Mouse (Mus musculus): ENCODE results near the gene Cirbp. TPM values are rescaled to one million over a fixed set of nuclear protein-coding genes. Genes with fewer than 3 reads are reported as not detected.

The Cirbp gene
- polyA plus RNA-seq, 1 experiment, result 105 TPM

DNA sequence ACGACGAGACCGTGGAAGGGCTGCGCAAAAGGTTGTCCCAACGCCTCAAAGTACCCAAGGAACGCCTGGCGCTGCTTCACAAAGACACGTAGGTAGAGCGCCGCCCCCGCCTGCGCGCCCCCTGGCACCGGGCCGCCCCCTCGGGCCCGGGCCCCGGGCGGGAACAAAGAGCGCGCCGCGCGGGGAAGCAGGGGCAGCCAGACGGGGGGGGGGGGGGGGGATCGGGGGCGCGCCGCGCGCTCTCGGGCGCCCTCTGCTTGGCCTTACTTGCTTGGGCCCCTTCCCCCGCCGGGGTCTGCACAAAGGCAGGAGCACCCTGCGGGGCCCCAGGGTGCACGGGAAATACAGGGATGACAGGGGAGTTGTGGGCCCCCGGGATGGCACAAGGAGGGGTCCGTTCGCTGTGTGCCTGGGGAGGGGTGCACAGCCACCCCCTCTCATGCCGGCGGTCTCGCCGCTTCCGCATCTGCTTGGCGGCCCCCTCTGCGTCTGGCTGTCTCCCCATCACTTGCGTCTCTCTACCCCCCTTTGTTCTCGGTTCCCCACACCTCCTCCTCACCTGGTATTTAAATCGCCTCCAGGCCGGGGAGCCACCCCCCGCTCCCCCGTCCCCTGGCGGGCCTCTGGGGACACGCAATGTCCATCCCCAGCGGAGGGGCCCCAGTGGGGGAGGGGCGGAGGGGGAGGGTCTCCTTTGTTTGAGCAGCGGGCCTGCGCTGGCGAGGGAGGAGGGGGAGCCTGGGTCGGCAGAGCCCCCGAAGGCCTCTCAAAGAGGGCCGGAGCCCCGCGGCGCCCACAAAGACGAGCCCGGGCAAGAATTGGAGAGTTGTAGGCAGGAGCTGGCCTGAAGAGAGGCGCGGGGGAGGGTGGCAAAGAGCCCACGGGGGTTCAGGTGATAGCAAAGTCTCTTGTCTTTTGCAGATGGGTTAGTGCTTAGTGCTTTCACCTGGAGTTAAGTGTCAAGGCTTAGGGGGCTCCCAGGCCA, 15.3 kb upstream of the Cirbp start:
- Histone ChIP-seq H3K36me3 (ENCODE audit: control insufficient read depth, insufficient read depth, low read length) (no peaks in the 10 kb centered on the region; the same call in 1 of the 2 replicates), H3K4me3 (ENCODE audit: control insufficient read depth, low read depth, low read length) (peak overlapping the region; percentile 90), H3K27me3 (ENCODE audit: control insufficient read depth, insufficient read depth, low read length) (no peaks in the 10 kb centered on the region), H3K4me1 (ENCODE audit: control insufficient read depth, insufficient read depth, low read length) (peaks cover 44% of the 10 kb centered on the region), H3K27ac (ENCODE audit: control insufficient read depth, insufficient read depth, low read depth, low read length) (peak overlapping the region; percentile 78)
- TF ChIP-seq CTCF (IDR thresholded peaks at IDR 0.05; ENCODE audit: control insufficient read depth, insufficient read depth, insufficient replicate concordance, low read depth, low read length) (no peak), POLR2A (IDR thresholded peaks at IDR 0.05; ENCODE audit: control insufficient read depth, low read depth, low read length) (no peak)

GRCm38 (mm10) chr10:80151211-80152034, 14.4 kb upstream of the Cirbp start:
- no peaks in the 10 kb centered on the region for H3K36me3 ChIP-seq (ENCODE audit: control insufficient read depth, insufficient read depth, low read length)
- no peak for TF ChIP-seq POLR2A (IDR thresholded peaks at IDR 0.05; ENCODE audit: control insufficient read depth, low read depth, low read length)
- no peak for TF ChIP-seq CTCF (IDR thresholded peaks at IDR 0.05; ENCODE audit: control insufficient read depth, insufficient read depth, insufficient replicate concordance, low read depth, low read length)
- peaks cover 39% of the 10 kb centered on the region for H3K4me1 ChIP-seq (ENCODE audit: control insufficient read depth, insufficient read depth, low read length)
- H3K4me3 ChIP-seq (ENCODE audit: control insufficient read depth, low read depth, low read length), result peak overlapping the region; percentile 90
- no peaks in the 10 kb centered on the region for H3K27me3 ChIP-seq (ENCODE audit: control insufficient read depth, insufficient read depth, low read length)
- peak overlapping the region; percentile 66 for H3K27ac ChIP-seq (ENCODE audit: control insufficient read depth, insufficient read depth, low read depth, low read length)

DNA sequence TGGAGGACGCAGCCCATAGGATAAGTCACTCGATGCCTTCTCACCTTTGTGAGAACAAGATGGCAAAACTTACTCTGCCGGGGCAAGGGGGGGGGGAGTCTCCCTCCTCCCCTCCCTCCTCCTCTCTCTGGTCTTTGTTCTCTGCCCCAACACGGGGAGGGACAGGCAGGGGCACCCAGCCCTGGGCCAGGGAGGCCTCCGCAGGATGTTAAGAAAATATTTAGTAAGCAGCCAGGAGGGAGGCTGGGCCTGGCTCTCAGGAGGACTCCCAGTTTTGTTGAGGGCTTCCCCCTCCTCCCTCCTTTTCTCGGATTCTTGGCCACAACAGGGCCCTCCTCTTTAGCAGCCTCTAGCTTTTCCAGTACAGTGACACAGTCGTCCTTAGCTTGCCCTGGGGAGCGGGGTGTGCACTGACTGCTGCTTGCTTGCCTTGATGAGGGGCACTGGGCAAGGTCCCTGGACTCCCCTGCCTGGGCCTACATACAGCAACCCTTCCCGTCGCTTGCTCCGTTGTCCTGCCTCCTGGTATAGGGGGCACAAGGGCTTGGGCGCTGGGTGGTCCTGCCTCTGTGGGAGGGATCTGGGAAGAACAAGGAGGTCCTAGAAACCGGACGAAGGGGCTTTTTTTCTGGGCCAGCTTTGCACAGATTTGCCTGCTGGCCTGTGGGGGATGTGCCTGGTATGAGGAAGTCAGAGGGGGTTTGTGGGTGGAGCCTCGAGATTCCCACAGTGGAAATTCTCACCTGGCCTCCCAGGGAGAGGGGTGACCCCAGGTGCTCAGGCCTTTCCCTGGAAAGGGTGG, 13.5 kb upstream of the Cirbp start:
- Histone ChIP-seq H3K4me3 (ENCODE audit: control insufficient read depth, low read depth, low read length) (peak overlapping the region; percentile 90), H3K36me3 (ENCODE audit: control insufficient read depth, insufficient read depth, low read length) (no peaks in the 10 kb centered on the region), H3K27me3 (ENCODE audit: control insufficient read depth, insufficient read depth, low read length) (no peaks in the 10 kb centered on the region), H3K4me1 (ENCODE audit: control insufficient read depth, insufficient read depth, low read length) (peaks cover 40% of the 10 kb centered on the region), H3K27ac (ENCODE audit: control insufficient read depth, insufficient read depth, low read depth, low read length) (peak overlapping the region; percentile 66)
- TF ChIP-seq POLR2A (IDR thresholded peaks at IDR 0.05; ENCODE audit: control insufficient read depth, low read depth, low read length) (no peak), CTCF (IDR thresholded peaks at IDR 0.05; ENCODE audit: control insufficient read depth, insufficient read depth, insufficient replicate concordance, low read depth, low read length) (no peak)

DNA sequence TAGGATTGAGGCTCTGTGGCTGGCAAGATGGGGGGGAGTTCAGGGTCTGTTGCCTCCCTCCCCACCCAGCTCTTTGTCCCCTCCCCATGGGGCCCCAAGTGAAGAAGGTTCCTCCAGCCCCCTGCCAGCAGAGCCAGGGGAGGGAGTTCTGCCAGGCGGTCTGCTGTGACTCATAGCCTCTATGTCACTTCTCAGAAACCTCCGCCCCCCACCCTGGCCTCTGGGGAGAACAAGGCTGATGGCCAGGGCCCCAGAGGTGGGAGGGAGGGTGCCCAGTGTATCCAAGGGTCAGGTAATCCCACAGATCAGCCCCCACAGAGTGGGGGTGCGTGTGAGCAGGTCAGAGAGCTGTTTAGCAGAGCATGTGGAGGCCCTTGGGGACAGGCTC, 12.9 kb upstream of the Cirbp start:
- no peak for TF ChIP-seq CTCF (IDR thresholded peaks at IDR 0.05; ENCODE audit: control insufficient read depth, insufficient read depth, insufficient replicate concordance, low read depth, low read length)
- TF ChIP-seq POLR2A (IDR thresholded peaks at IDR 0.05; ENCODE audit: control insufficient read depth, low read depth, low read length), result no peak
- no peaks in the 10 kb centered on the region for H3K36me3 ChIP-seq (ENCODE audit: control insufficient read depth, insufficient read depth, low read length)
- H3K4me1 ChIP-seq (ENCODE audit: control insufficient read depth, insufficient read depth, low read length), result peaks cover 36% of the 10 kb centered on the region
- no peaks in the 10 kb centered on the region for H3K27me3 ChIP-seq (ENCODE audit: control insufficient read depth, insufficient read depth, low read length)
- no peak overlapping the region for H3K4me3 ChIP-seq (ENCODE audit: control insufficient read depth, low read depth, low read length)
- no peak overlapping the region for H3K27ac ChIP-seq (ENCODE audit: control insufficient read depth, insufficient read depth, low read depth, low read length)

DNA sequence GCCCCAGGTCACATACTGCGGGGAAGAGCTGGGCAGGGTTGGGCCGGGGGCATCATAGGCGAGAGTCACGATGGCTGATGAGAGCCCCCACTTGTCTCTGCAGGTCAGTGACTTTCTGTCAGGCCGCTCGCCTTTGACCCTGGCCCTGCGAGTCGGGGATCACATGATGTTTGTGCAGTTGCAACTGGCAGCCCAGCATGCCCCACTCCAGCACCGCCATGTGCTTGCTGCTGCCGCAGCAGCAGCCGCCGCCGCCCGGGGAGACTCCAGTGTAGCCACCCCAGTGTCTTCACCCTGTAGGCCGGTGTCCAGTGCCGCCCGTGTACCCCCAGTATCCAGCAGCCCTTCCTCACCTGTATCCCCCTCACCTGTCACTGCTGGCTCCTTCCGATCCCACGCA, 12.1 kb upstream of the Cirbp start:
- H3K36me3 ChIP-seq (ENCODE audit: control insufficient read depth, insufficient read depth, low read length), result no peaks in the 10 kb centered on the region
- no peak overlapping the region for H3K27ac ChIP-seq (ENCODE audit: control insufficient read depth, insufficient read depth, low read depth, low read length)
- peaks cover 36% of the 10 kb centered on the region for H3K4me1 ChIP-seq (ENCODE audit: control insufficient read depth, insufficient read depth, low read length)

DNA sequence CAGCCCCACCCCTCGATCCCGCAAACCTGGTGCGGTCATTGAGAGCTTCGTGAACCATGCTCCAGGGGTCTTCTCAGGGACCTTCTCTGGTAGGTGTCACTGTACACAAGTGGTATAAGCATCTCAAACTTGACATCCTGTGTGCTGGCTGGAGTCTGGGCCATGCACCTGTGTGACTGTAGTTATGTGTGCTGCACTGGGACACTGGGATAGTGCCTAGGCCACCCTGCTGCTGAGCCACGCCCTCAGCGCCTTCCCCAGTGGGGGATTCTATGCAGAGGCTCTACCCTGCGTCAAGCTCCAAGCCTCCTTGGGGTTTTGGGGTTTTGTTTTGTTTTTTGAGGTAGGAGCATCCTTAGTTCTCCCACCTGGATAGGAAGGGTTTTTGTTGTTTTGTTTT, 11.4 kb upstream of the Cirbp start:
- TF ChIP-seq POLR2A (IDR thresholded peaks at IDR 0.05; ENCODE audit: control insufficient read depth, low read depth, low read length) (no peak), CTCF (IDR thresholded peaks at IDR 0.05; ENCODE audit: control insufficient read depth, insufficient read depth, insufficient replicate concordance, low read depth, low read length) (no peak)
- H3K27ac ChIP-seq (ENCODE audit: control insufficient read depth, insufficient read depth, low read depth, low read length), result no peak overlapping the region
- H3K4me3 ChIP-seq (ENCODE audit: control insufficient read depth, low read depth, low read length), result no peak overlapping the region
- H3K36me3 ChIP-seq (ENCODE audit: control insufficient read depth, insufficient read depth, low read length), result no peaks in the 10 kb centered on the region
- no peaks in the 10 kb centered on the region for H3K27me3 ChIP-seq (ENCODE audit: control insufficient read depth, insufficient read depth, low read length)
- peaks cover 40% of the 10 kb centered on the region for H3K4me1 ChIP-seq (ENCODE audit: control insufficient read depth, insufficient read depth, low read length)

More for the DNA sequence above, 12.1 kb upstream of the Cirbp start:
- Histone ChIP-seq H3K27me3 (ENCODE audit: control insufficient read depth, insufficient read depth, low read length) (no peaks in the 10 kb centered on the region), H3K4me3 (ENCODE audit: control insufficient read depth, low read depth, low read length) (no peak overlapping the region)
- TF ChIP-seq CTCF (IDR thresholded peaks at IDR 0.05; ENCODE audit: control insufficient read depth, insufficient read depth, insufficient replicate concordance, low read depth, low read length) (no peak), POLR2A (IDR thresholded peaks at IDR 0.05; ENCODE audit: control insufficient read depth, low read depth, low read length) (no peak)

Measured in testis, adult 2 months (tissue).